Mouse (Mus musculus) G1E (cell line): Measurements from ENCODE around the gene Stx8.

Experiments
- CTCF ChIP-seq: IDR thresholded peaks from 2 replicates; pipeline ENCODE4 v1.5.1; 2012; ENCODE audit warnings: low read depth, low read length, inconsistent platforms, mixed read lengths
- GATA1 ChIP-seq: IDR thresholded peaks from 2 replicates; pipeline ENCODE4 v1.6.1; 2012; ENCODE audit warnings: borderline replicate concordance, low read length, inconsistent platforms, mixed read lengths

DNA sequence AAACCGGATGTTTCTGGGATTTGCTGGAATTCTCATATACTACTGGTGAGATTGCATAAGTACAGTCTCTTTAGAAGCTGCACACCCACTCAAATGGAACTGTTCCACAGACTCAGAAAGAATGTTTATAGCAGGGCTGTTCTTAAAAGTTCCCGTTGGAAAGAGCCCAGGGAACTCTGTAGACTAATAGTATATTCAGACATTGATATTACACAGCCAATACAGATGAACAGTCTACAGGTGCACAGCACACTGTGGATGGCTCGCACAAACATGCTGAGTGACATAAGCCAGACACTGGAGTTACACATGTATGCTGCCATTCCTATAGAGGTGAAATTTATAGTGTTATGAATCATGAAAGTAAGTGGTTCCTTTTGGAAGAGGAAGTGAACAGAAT lies 32.9 kb downstream of the Stx8 start:
- TF ChIP-seq CTCF (no peak), GATA1 (no peak)
